Mouse (Mus musculus): ENCODE data around the gene Zfp618.

DNA sequence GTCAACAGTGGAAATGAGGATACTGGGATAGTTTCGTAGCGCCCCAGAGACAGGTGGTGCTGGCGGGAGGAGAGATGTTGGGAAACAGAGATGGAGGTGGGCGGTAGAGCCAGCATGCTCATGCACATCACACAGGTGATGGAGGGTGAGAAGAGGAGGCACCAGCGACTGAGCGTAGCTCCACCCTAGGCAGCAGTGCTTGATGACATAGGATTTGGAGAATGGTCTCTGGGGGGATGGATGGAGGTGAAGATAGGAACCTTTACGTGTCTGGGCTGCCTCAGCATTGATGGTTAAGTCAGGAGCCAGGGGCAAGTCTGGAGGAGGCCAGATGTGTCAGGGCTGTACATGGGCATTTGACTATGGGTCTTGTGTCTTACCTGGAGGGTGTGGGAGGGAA lies 58.7 kb downstream of the Zfp618 start:
- no peak for TF ChIP-seq CTCF (IDR thresholded peaks at IDR 0.05; ENCODE audit: low read depth, low read length)
- no peak for TF ChIP-seq TAL1 (conservative IDR thresholded peaks at IDR 0.05; ENCODE audit: low read depth, low read length)

Data from G1E (cell line).